Mouse (Mus musculus): ENCODE measurements at regions not wholly inside any gene's neighbourhood (a gene's known extent, or its start where the extent isn't known, plus 50 kb on each side); places are given as distances from the start of the nearest gene placed in this dataset.

- no peaks in the 10 kb centered on the region for H3K4me1 ChIP-seq (ENCODE audit: control insufficient read depth, insufficient read depth)
- H3K9ac ChIP-seq (replicated peaks; ENCODE audit: low read depth, low read length), result no peak overlapping the region
- H3K9me3 ChIP-seq (replicated peaks; ENCODE audit: control insufficient read depth, low read length), result no peaks in the 10 kb centered on the region
- H3K4me2 ChIP-seq (ENCODE audit: low read depth, low read length), result no peak overlapping the region
- no peaks in the 10 kb centered on the region for H3K27me3 ChIP-seq (ENCODE audit: control insufficient read depth, insufficient read depth, low read length)
- ATAC-seq (ENCODE audit: insufficient read depth, low read depth), result no peak
- no peak for DNase-seq (ENCODE audit: low spot score)
- TF ChIP-seq CTCF (IDR thresholded peaks at IDR 0.05; ENCODE audit: low read depth), result no peak
- no peak overlapping the region for H3K4me3 ChIP-seq (ENCODE audit: low read depth, low read length)
- no peak overlapping the region for H3K27ac ChIP-seq (ENCODE audit: low read depth)
- no peaks in the 10 kb centered on the region for H3K36me3 ChIP-seq (replicated peaks; ENCODE audit: control insufficient read depth, insufficient read depth, low read length)
- 77% methylated on average over 6 of the region's 6 CpGs for whole genome bisulfite sequencing
These were observed 77.6 kb upstream of the Cdkn3 start for GRCm38 (mm10) chr14:46682728-46683127.

GRCm38 (mm10) chr14:46678935-46679334 is 81.4 kb upstream of the Cdkn3 start:
- no peak for TF ChIP-seq CTCF (IDR thresholded peaks at IDR 0.05; ENCODE audit: low read depth)
- peaks cover 4% of the 10 kb centered on the region; the same call in 1 of the 2 replicates for H3K4me1 ChIP-seq (ENCODE audit: control insufficient read depth, insufficient read depth)
- no peaks in the 10 kb centered on the region for H3K36me3 ChIP-seq (replicated peaks; ENCODE audit: control insufficient read depth, insufficient read depth, low read length)
- no peak overlapping the region for H3K4me3 ChIP-seq (ENCODE audit: low read depth, low read length)
- WGBS, result 39% methylated on average over 4 of the region's 4 CpGs
- ATAC-seq (ENCODE audit: insufficient read depth, low read depth), result no peak
- H3K27me3 ChIP-seq (ENCODE audit: control insufficient read depth, insufficient read depth, low read length), result no peaks in the 10 kb centered on the region
- H3K9me3 ChIP-seq (replicated peaks; ENCODE audit: control insufficient read depth, low read length), result no peaks in the 10 kb centered on the region
- DNase-seq (ENCODE audit: low spot score), result no peak
- no peak overlapping the region for H3K4me2 ChIP-seq (ENCODE audit: low read depth, low read length)
- no peak overlapping the region for H3K27ac ChIP-seq (ENCODE audit: low read depth)
- H3K9ac ChIP-seq (replicated peaks; ENCODE audit: low read depth, low read length), result no peak overlapping the region

GRCm38 (mm10) chr14:46671482-46672225 is 88.7 kb upstream of the Cdkn3 start:
- 87% methylated on average over 9 of the region's 9 CpGs for WGBS
- Histone ChIP-seq H3K9ac (replicated peaks; ENCODE audit: low read depth, low read length) (no peak overlapping the region), H3K27me3 (ENCODE audit: control insufficient read depth, insufficient read depth, low read length) (no peaks in the 10 kb centered on the region), H3K4me2 (ENCODE audit: low read depth, low read length) (no peak overlapping the region), H3K4me1 (ENCODE audit: control insufficient read depth, insufficient read depth) (peaks cover 9% of the 10 kb centered on the region), H3K36me3 (replicated peaks; ENCODE audit: control insufficient read depth, insufficient read depth, low read length) (no peaks in the 10 kb centered on the region), H3K4me3 (ENCODE audit: low read depth, low read length) (no peak overlapping the region), H3K27ac (ENCODE audit: low read depth) (no peak overlapping the region), H3K9me3 (replicated peaks; ENCODE audit: control insufficient read depth, low read length) (peaks cover 6% of the 10 kb centered on the region; the same call in 1 of the 2 replicates)
- DNase-seq (ENCODE audit: low spot score), result no peak
- ATAC-seq (ENCODE audit: insufficient read depth, low read depth), result no peak
- no peak for TF ChIP-seq EP300 (IDR thresholded peaks at IDR 0.05; ENCODE audit: low read depth)
- no peak for TF ChIP-seq CTCF (IDR thresholded peaks at IDR 0.05; ENCODE audit: low read depth)

GRCm38 (mm10) chr14:46671062-46671461 is 89.3 kb upstream of the Cdkn3 start:
- Histone ChIP-seq H3K27ac (ENCODE audit: low read depth) (no peak overlapping the region), H3K9me3 (replicated peaks; ENCODE audit: control insufficient read depth, low read length) (peaks cover 6% of the 10 kb centered on the region; the same call in 1 of the 2 replicates), H3K4me1 (ENCODE audit: control insufficient read depth, insufficient read depth) (peaks cover 9% of the 10 kb centered on the region), H3K9ac (replicated peaks; ENCODE audit: low read depth, low read length) (no peak overlapping the region), H3K4me2 (ENCODE audit: low read depth, low read length) (no peak overlapping the region), H3K4me3 (ENCODE audit: low read depth, low read length) (no peak overlapping the region), H3K27me3 (ENCODE audit: control insufficient read depth, insufficient read depth, low read length) (no peaks in the 10 kb centered on the region), H3K36me3 (replicated peaks; ENCODE audit: control insufficient read depth, insufficient read depth, low read length) (no peaks in the 10 kb centered on the region)
- no peak for DNase-seq (ENCODE audit: low spot score)
- 92% methylated on average over 2 of the region's 2 CpGs for WGBS
- no peak for ATAC-seq (ENCODE audit: insufficient read depth, low read depth)
- TF ChIP-seq EP300 (IDR thresholded peaks at IDR 0.05; ENCODE audit: low read depth), result no peak
- TF ChIP-seq CTCF (IDR thresholded peaks at IDR 0.05; ENCODE audit: low read depth), result no peak

- Histone ChIP-seq H3K4me2 (ENCODE audit: low read depth, low read length) (no peak overlapping the region; the same call in 1 of the 2 replicates), H3K27ac (ENCODE audit: low read depth) (no peak overlapping the region), H3K9ac (replicated peaks; ENCODE audit: low read depth, low read length) (no peak overlapping the region), H3K4me1 (ENCODE audit: control insufficient read depth, insufficient read depth) (peaks cover 9% of the 10 kb centered on the region), H3K4me3 (ENCODE audit: low read depth, low read length) (no peak overlapping the region), H3K9me3 (replicated peaks; ENCODE audit: control insufficient read depth, low read length) (peaks cover 6% of the 10 kb centered on the region; the same call in 1 of the 2 replicates), H3K27me3 (ENCODE audit: control insufficient read depth, insufficient read depth, low read length) (no peaks in the 10 kb centered on the region), H3K36me3 (replicated peaks; ENCODE audit: control insufficient read depth, insufficient read depth, low read length) (no peaks in the 10 kb centered on the region)
- ATAC-seq (ENCODE audit: insufficient read depth, low read depth), result no peak
- no peak for DNase-seq (ENCODE audit: low spot score)
- 54% methylated on average over 20 of the region's 20 CpGs for WGBS
- TF ChIP-seq EP300 (IDR thresholded peaks at IDR 0.05; ENCODE audit: low read depth) (no peak), CTCF (IDR thresholded peaks at IDR 0.05; ENCODE audit: low read depth) (no peak)
These were observed 89.9 kb upstream of the Cdkn3 start for GRCm38 (mm10) chr14:46670221-46671046.

Measured in heart, postnatal 0 days (tissue).